Comparison of ENCODE assay signal across 19 mouse cellular contexts in the genomic region with DNA sequence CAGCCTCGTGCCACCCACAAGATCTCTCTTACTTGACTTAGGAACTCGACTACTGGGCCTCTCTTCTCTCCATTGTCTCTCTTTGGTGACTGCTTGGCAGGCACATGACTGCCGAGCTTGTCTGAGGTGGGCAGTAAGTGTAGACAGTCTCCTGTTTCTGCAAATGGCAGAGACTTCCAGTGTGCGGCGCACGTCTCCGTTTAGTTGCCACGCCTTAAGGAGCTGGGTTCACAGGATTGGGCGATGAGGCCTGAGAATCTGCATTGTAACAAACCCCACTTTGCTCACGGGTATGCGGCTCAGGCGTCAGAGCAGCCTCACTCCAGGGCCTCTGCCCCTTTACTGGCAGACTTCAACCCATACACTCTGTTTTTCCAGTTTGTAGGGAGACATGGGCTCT. TPM values are rescaled to one million over a fixed set of nuclear protein-coding genes. Genes with fewer than 3 reads are reported as not detected.
"Had no signal": no experiment of that assay in that cellular context is flagged by ENCODE, and none has a peak within 500 bp of the region (broad histone marks: within the 10 kb centered on the region; RNA-seq: fewer than 3 reads in every experiment).

No protein-coding gene starts in this region.

- H3K4me3 ChIP-seq: midbrain, embryonic 13.5 days; myocyte; neural tube, embryonic 13.5 days; neural tube, embryonic 15.5 days had no signal

- ATAC-seq: midbrain, embryonic 13.5 days; midbrain, embryonic 16.5 days had no signal

- H3K27me3 ChIP-seq: midbrain, embryonic 13.5 days; neural tube, embryonic 13.5 days; neural tube, embryonic 15.5 days had no signal

- H3K27ac ChIP-seq: midbrain, embryonic 13.5 days; neural tube, embryonic 13.5 days; neural tube, embryonic 15.5 days had no signal

- DNase-seq: lung, adult 18-20 months; lung, postnatal 10 days; lung, postnatal 4 days; right cerebral cortex, adult 18-20 months; right cerebral cortex, postnatal 25 days; right cerebral cortex, postnatal 4 days; spleen, adult 18-20 months; thymus, adult 18-20 months; thymus, postnatal 14 days; thymus, postnatal 36 days had no signal

- H3K9ac ChIP-seq: lung, embryonic 14.5 days; midbrain, embryonic 13.5 days; neural tube, embryonic 13.5 days; neural tube, embryonic 15.5 days had no signal

- H3K9me3 ChIP-seq: midbrain, embryonic 13.5 days; neural tube, embryonic 13.5 days; neural tube, embryonic 15.5 days had no signal

- H3K4me2 ChIP-seq: lung, embryonic 14.5 days; midbrain, embryonic 11.5 days; midbrain, embryonic 13.5 days; neural tube, embryonic 13.5 days; neural tube, embryonic 15.5 days had no signal

RNA-seq across cellular contexts. Expression of a gene that starts 8.5 kb away (rescaled TPM):
- total RNA-seq: megakaryocyte, adult 5-6 weeks; megakaryocyte-erythroid progenitor cell, adult 5-6 weeks had no signal
